Mouse (Mus musculus): ENCODE measurements around the gene Rnf220.

The Rnf220 gene

GRCm38 (mm10) chr4:117487471-117487870 lies 9.4 kb downstream of the Rnf220 start:
- DNase-seq (ENCODE audit: low read depth): no peak

GRCm38 (mm10) chr4:117486188-117486587 lies 10.7 kb downstream of the Rnf220 start:
- no peak for DNase-seq (ENCODE audit: low read depth)

GRCm38 (mm10) chr4:117485045-117485780 lies 11.6 kb downstream of the Rnf220 start:
- DNase-seq (ENCODE audit: low read depth): no peak

GRCm38 (mm10) chr4:117484256-117485044 lies 12.4 kb downstream of the Rnf220 start:
- no peak for DNase-seq (ENCODE audit: low read depth)

- no peak for DNase-seq (ENCODE audit: low read depth)
Measured at GRCm38 (mm10) chr4:117483931-117484255, 13.0 kb downstream of the Rnf220 start.

GRCm38 (mm10) chr4:117482103-117482502 lies 14.7 kb downstream of the Rnf220 start:
- no peak for DNase-seq (ENCODE audit: low read depth)

GRCm38 (mm10) chr4:117480611-117481445 lies 16.0 kb downstream of the Rnf220 start:
- no peak for DNase-seq (ENCODE audit: low read depth)

- DNase-seq (ENCODE audit: low read depth): no peak
Measured at GRCm38 (mm10) chr4:117479951-117480350, 16.9 kb downstream of the Rnf220 start.

GRCm38 (mm10) chr4:117478101-117478673 lies 18.7 kb downstream of the Rnf220 start:
- DNase-seq (ENCODE audit: low read depth): no peak

- DNase-seq (ENCODE audit: low read depth): no peak
Measured at GRCm38 (mm10) chr4:117477401-117477800, 19.5 kb downstream of the Rnf220 start.

- DNase-seq (ENCODE audit: low read depth): no peak
Measured at GRCm38 (mm10) chr4:117476777-117477176, 20.1 kb downstream of the Rnf220 start.

- no peak for DNase-seq (ENCODE audit: low read depth)
Measured at GRCm38 (mm10) chr4:117476355-117476754, 20.5 kb downstream of the Rnf220 start.

GRCm38 (mm10) chr4:117473985-117474354 lies 22.9 kb downstream of the Rnf220 start:
- no peak for DNase-seq (ENCODE audit: low read depth)

GRCm38 (mm10) chr4:117473291-117473984 lies 23.4 kb downstream of the Rnf220 start:
- no peak for DNase-seq (ENCODE audit: low read depth)

- no peak for DNase-seq (ENCODE audit: low read depth)
Measured at GRCm38 (mm10) chr4:117469471-117469870, 27.4 kb downstream of the Rnf220 start.

GRCm38 (mm10) chr4:117467936-117468335 lies 28.9 kb downstream of the Rnf220 start:
- no peak for DNase-seq (ENCODE audit: low read depth)

- no peak for DNase-seq (ENCODE audit: low read depth)
Measured at GRCm38 (mm10) chr4:117449151-117449550, 47.7 kb downstream of the Rnf220 start.

- DNase-seq (ENCODE audit: low read depth): no peak
Measured at GRCm38 (mm10) chr4:117447926-117448325, 48.9 kb downstream of the Rnf220 start.

GRCm38 (mm10) chr4:117445516-117446207 lies 51.2 kb downstream of the Rnf220 start:
- no peak for DNase-seq (ENCODE audit: low read depth)

- DNase-seq (ENCODE audit: low read depth): no peak
Measured at GRCm38 (mm10) chr4:117438919-117439318, 57.9 kb downstream of the Rnf220 start.

GRCm38 (mm10) chr4:117438064-117438463 lies 58.8 kb downstream of the Rnf220 start:
- DNase-seq (ENCODE audit: low read depth): no peak
